Mouse (Mus musculus) spleen, adult 2 months (tissue): ENCODE measurements at regions not wholly inside any gene's neighbourhood (a gene's known extent, or its start where the extent isn't known, plus 50 kb on each side); places are given as distances from the start of the nearest gene placed in this dataset.

Experiments
- DNase-seq, 2 experiments: peaks; one replicate each; pipeline versions ENCODE4 v3.0.0 to v3.0.0-alpha.2; 2012 to 2021; ENCODE audit warnings: low spot score in 2 of 2, low read depth in 1 of 2
- H3K27ac ChIP-seq: fragments of 200-500 bp; 2 replicates; pipeline ENCODE4 v1.5.1; 2012; ENCODE audit warnings: low read length, inconsistent platforms; ENCODE audit not compliant: insufficient read depth
- H3K27me3 ChIP-seq: fragments of 200-500 bp; 2 replicates; pipeline ENCODE4 v1.6.1; 2012; ENCODE audit warnings: mild to moderate bottlenecking, moderate library complexity, low read length, inconsistent platforms; ENCODE audit not compliant: control insufficient read depth, insufficient read depth
- H3K36me3 ChIP-seq: fragments of 200-500 bp; 2 replicates; pipeline ENCODE4 v1.6.1; 2012; ENCODE audit warnings: mild to moderate bottlenecking, low read length, inconsistent platforms; ENCODE audit not compliant: control insufficient read depth, insufficient read depth
- H3K4me1 ChIP-seq: fragments of 200-500 bp; 2 replicates; pipeline ENCODE4 v1.6.1; 2011; ENCODE audit warnings: inconsistent platforms; ENCODE audit not compliant: control insufficient read depth, insufficient read depth, insufficient read length
- H3K4me3 ChIP-seq: fragments of 200-500 bp; 2 replicates; pipeline ENCODE4 v1.5.1; 2011; ENCODE audit warnings: mild to moderate bottlenecking, inconsistent platforms; ENCODE audit not compliant: insufficient read depth, insufficient read length; ENCODE audit errors: extremely low read depth
- CTCF ChIP-seq: fragments of 200-500 bp; IDR thresholded peaks from 2 replicates; pipeline ENCODE4 v1.5.1; 2011; ENCODE audit warnings: mild to moderate bottlenecking, inconsistent platforms; ENCODE audit not compliant: insufficient read depth, insufficient read length, insufficient replicate concordance; ENCODE audit errors: extremely low read depth
- POLR2A ChIP-seq: fragments of 200-500 bp; IDR thresholded peaks from 2 replicates; pipeline ENCODE4 v1.6.1; 2011; ENCODE audit warnings: low read depth, low read length, inconsistent platforms
- whole genome bisulfite sequencing: fragments of 180-500 bp; shearing (Covaris S2); methylation state at CpG from one replicate; pipeline ENCODE4 v1.1.7; 2018; 5-methylcytosine and 5-hydroxymethylcytosine counted together

GRCm38 (mm10) chr9:69705942-69706341 is 54.8 kb downstream of the Foxb1 start:
- no peaks in the 10 kb centered on the region for H3K27me3 ChIP-seq
- no peak for TF ChIP-seq POLR2A
- no peak for DNase-seq
- 86% methylated on average over 8 of the region's 8 CpGs for WGBS
- no peak overlapping the region for H3K4me3 ChIP-seq
- no peak overlapping the region for H3K27ac ChIP-seq
- no peaks in the 10 kb centered on the region for H3K4me1 ChIP-seq
- H3K36me3 ChIP-seq: no peaks in the 10 kb centered on the region

DNA sequence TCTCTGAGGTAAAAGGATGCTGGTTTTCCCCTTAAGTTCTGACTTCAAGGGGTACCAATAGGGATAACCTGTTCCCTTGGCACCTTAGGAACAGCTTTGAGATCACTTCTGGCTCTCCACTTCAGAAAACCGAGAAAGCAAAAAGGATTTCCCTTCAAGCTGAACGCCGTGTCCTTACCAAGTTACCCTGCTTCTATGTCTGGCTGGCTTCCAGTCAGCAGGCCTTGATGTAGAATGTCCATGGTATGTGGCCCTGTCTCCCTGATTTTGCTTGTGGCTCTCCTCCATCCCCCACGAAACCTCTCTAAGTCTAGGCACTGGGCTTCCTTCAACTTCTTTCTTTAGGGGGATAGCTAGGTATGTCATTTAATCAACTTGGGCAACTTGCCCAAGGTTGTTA is 55.7 kb downstream of the Foxb1 start:
- H3K27ac ChIP-seq: no peak overlapping the region
- H3K27me3 ChIP-seq: no peaks in the 10 kb centered on the region
- no peaks in the 10 kb centered on the region for H3K36me3 ChIP-seq
- DNase-seq: no peak
- 77% methylated on average over 4 of the region's 4 CpGs for WGBS
- no peaks in the 10 kb centered on the region for H3K4me1 ChIP-seq
- TF ChIP-seq POLR2A (no peak), CTCF (no peak)
- H3K4me3 ChIP-seq: no peak overlapping the region

DNA sequence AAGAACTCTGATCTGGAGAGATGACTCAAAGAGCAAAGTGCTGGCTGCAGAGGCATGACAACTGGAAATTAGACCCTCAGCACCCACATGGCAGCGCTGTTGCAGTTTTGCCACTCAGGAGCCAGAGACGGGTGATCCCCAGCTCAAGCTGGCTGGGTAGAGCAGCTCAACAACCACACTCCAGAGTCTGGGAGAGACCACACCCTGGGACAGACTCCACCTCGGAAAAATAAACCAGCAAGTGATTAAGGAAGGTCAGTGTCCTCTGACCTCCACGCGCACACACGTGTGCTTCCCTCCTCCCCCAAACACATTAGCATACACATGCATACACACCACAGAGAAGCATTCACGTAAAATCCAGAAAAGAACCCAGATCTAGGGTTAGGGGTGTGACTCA is 57.0 kb downstream of the Foxb1 start:
- no peak overlapping the region for H3K4me3 ChIP-seq
- no peaks in the 10 kb centered on the region for H3K36me3 ChIP-seq
- DNase-seq: no peak
- 83% methylated on average over 7 of the region's 7 CpGs for WGBS
- no peak for TF ChIP-seq POLR2A
- TF ChIP-seq CTCF: no peak
- no peaks in the 10 kb centered on the region for H3K27me3 ChIP-seq
- no peaks in the 10 kb centered on the region for H3K4me1 ChIP-seq
- no peak overlapping the region for H3K27ac ChIP-seq

DNA sequence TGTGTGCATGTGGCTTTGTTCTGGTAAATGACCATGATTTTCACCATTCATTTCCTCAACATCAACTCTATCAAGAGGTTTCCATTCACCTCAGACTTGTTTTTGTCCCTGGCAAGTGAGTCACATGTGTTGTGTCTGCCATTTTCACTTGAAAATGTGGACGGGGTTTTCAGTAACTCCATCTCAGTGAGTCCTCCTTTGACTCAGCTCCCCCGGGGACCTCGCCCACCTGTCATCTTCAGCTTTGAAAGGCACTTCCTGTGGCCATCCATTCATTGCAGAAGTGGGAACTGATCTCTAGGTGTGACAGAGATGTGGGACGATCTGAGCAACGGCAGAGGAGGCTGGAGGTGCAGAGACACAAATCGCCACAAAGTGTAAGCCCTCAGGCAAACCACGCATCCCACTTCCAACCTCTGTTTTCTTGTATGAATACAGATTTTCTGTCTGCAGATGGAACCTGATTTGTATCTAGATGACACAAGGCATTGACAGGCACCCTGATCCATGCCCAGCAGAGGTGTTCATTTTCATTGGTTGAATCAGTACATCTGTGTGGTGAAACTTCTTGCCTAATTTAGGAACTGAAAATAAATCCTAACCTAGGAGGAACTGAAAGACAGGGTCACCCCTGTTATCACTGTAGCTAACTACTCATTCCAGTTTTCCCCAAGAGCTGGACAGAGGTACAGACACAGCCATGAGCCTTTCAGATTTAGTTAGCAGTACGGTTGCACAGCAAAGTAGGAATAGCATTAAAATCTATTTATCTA is 58.4 kb downstream of the Foxb1 start:
- no peak for DNase-seq
- H3K27ac ChIP-seq: no peak overlapping the region
- WGBS: 60% methylated on average over 8 of the region's 8 CpGs
- H3K4me1 ChIP-seq: no peaks in the 10 kb centered on the region
- H3K27me3 ChIP-seq: no peaks in the 10 kb centered on the region
- no peak overlapping the region for H3K4me3 ChIP-seq
- TF ChIP-seq CTCF (no peak), POLR2A (no peak)
- no peaks in the 10 kb centered on the region for H3K36me3 ChIP-seq

DNA sequence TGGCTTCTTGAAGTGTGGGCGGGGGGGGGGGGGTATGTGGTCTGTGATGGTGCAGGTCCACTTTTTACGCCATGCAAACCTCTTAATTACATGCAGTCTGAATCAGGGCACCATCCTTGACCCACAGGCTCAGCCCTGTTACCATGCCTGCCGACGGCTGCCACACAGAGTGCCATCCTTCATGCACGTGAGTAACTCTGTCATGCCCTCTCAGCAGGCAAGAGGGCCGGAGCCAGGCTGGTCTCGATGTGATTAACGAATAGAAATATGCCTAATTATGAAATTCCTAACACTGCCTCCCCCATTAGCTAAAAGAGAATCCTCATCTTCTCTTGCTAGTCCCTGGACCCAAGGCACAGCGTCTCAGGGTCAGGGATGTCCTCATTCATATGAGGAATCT is 60.0 kb downstream of the Foxb1 start:
- no peak overlapping the region for H3K4me3 ChIP-seq
- H3K27ac ChIP-seq: no peak overlapping the region
- H3K4me1 ChIP-seq: no peaks in the 10 kb centered on the region
- WGBS: 86% methylated on average over 9 of the region's 9 CpGs
- H3K27me3 ChIP-seq: no peaks in the 10 kb centered on the region
- TF ChIP-seq CTCF (no peak), POLR2A (no peak)
- H3K36me3 ChIP-seq: no peaks in the 10 kb centered on the region
- no peak for DNase-seq

DNA sequence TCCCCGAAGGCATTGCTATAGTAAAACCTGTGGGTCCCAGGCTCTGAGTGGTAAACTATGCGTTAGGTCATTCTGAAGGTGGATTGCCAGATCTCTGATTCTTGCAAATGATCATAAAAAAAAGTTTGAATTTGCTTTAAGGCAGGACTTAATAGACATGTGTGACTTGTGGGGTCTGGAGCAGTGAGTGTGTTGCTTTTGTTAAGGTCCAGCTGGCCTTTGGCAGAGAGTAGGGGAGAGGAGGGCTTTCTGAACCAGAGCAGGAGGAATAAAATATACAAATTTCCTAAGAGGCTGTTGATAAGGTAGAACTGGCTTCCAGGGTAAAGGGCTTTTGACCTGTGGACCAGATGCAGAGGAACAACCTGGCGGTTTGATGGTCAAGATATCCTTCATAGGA is 69.0 kb downstream of the Foxb1 start:
- H3K27ac ChIP-seq: no peak overlapping the region
- no peak overlapping the region for H3K4me3 ChIP-seq
- H3K36me3 ChIP-seq: no peaks in the 10 kb centered on the region
- no peaks in the 10 kb centered on the region for H3K4me1 ChIP-seq
- WGBS: 86% methylated on average over 3 of the region's 3 CpGs
- DNase-seq: no peak
- TF ChIP-seq POLR2A (no peak), CTCF (no peak)
- peaks cover 2% of the 10 kb centered on the region; the same call in 1 of the 2 replicates for H3K27me3 ChIP-seq

DNA sequence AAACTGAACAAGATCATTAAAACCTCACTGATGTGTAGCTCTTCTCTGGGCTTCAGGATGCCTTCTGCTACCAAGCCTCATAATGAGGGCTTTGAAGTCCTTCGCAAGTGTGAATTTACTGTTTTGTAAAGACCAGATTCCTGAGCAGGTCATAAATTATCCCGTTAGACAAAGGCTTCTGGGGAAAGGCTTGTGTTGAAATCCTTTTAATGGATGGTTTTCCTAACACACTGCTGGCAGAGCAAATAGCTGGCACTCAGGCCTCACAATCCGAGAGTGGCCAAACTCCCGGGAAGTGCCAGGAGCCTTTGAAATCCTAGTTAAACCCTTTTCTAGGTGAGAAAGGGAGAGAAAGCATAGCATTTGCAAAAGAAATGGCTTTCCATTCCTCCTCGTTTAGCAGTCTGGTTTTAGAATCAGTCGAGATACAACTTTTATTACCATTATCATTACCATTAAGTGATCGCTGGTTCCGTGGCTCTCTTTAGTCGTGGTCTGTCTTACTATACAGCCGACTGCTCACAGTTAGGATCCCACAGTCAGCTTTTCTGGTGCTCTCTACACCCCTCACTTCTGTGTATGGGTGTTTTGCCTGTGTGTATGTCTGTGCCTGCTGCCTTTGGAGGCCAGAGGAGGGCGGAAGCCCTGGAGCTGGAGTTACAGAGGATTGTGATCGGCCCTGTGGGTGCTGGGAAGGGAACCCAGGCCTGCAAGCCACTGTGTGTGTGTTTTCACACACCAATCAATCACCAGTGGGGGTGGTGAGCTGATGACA is 73.2 kb downstream of the Foxb1 start:
- WGBS: 50% methylated on average over 12 of the region's 12 CpGs
- H3K4me1 ChIP-seq: no peaks in the 10 kb centered on the region
- no peak overlapping the region for H3K4me3 ChIP-seq
- no peak for TF ChIP-seq CTCF
- no peak for TF ChIP-seq POLR2A
- no peaks in the 10 kb centered on the region for H3K27me3 ChIP-seq
- no peaks in the 10 kb centered on the region for H3K36me3 ChIP-seq
- H3K27ac ChIP-seq: no peak overlapping the region
- DNase-seq: no peak
